Mouse (Mus musculus) CH12.LX (cell line): ENCODE data around the gene Phactr3.

Experiments
- CTCF ChIP-seq, 2 experiments: IDR thresholded peaks in 1 of 2; conservative IDR thresholded peaks in 1 of 2; 2 replicates each; pipeline ENCODE4 v1.5.1; 2011 to 2012; ENCODE audit warnings: low read depth in 2 of 2, low read length in 2 of 2, improper control_type of control experiment in 1 of 2, inconsistent platforms in 1 of 2, mild to moderate bottlenecking in 1 of 2, moderate library complexity in 1 of 2
- MAFK ChIP-seq: IDR thresholded peaks from 2 replicates; pipeline ENCODE4 v1.6.1; 2011; ENCODE audit warnings: low read length, improper control_type of control experiment; ENCODE audit not compliant: insufficient replicate concordance
- MAZ ChIP-seq: IDR thresholded peaks from 2 replicates; pipeline ENCODE4 v1.6.1; 2012; ENCODE audit warnings: low read depth, mild to moderate bottlenecking, inconsistent platforms, low read length, improper control_type of control experiment, moderate library complexity
- MXI1 ChIP-seq: IDR thresholded peaks from 2 replicates; pipeline ENCODE4 v1.6.1; 2011; ENCODE audit warnings: mild to moderate bottlenecking, low read depth, low read length, improper control_type of control experiment
- NELFE ChIP-seq: IDR thresholded peaks from 2 replicates; pipeline ENCODE4 v1.6.1; 2011; ENCODE audit warnings: low read depth, low read length, improper control_type of control experiment
- POLR2A ChIP-seq: IDR thresholded peaks from 2 replicates; pipeline ENCODE4 v1.6.1; 2011; ENCODE audit warnings: low read depth, mild to moderate bottlenecking, improper control_type of control experiment, low read length
- RAD21 ChIP-seq: IDR thresholded peaks from 2 replicates; pipeline ENCODE4 v1.6.1; 2011; ENCODE audit warnings: low read depth, mild to moderate bottlenecking, low read length, improper control_type of control experiment, moderate library complexity
- UBTF ChIP-seq: IDR thresholded peaks from 2 replicates; pipeline ENCODE4 v1.6.1; 2012; ENCODE audit warnings: low read depth, mild to moderate bottlenecking, inconsistent platforms, low read length, improper control_type of control experiment, moderate library complexity
- ZKSCAN1 ChIP-seq: IDR thresholded peaks from 2 replicates; pipeline ENCODE4 v1.6.1; 2012; ENCODE audit warnings: low read depth, inconsistent platforms, low read length, improper control_type of control experiment, borderline replicate concordance

DNA sequence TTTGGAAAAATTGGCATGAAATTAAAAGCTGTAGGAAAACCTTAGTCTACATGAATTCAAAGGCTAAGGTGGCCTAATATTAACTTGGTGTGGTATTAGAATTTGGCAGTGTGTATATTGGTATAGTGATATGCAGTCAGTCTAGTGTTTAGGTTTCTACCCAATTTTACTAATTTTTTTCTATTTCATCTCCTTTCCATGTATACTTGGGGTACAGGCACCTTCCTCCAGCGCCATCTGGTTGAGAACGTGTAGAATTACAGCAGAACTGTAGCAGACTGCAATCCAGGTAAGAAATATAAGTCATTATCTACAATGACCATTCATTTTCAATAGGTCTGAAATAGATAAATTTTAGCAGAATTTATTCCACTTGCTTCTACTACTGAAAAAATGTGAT, 220.3 kb downstream of the Phactr3 start:
- no peak for TF ChIP-seq NELFE
- peak; percentile 30 to 63; a peak in 3 of 4 replicates for TF ChIP-seq CTCF (conservative IDR thresholded peaks at IDR 0.05 in 1 of 2, IDR thresholded peaks at IDR 0.05 in 1 of 2; ENCODE audit: low read depth in 2 of 2, low read length in 2 of 2)
- TF ChIP-seq UBTF, result no peak
- TF ChIP-seq ZKSCAN1, result no peak
- TF ChIP-seq MXI1, result no peak
- peak; percentile 49 for TF ChIP-seq RAD21
- TF ChIP-seq MAFK, result no peak
- no peak for TF ChIP-seq POLR2A
- no peak for TF ChIP-seq MAZ
